Mouse (Mus musculus): ENCODE results near the gene Mto1.

GRCm38 (mm10) chr9:78493171-78493570 is 45.2 kb downstream of the Mto1 start:
- TF ChIP-seq CTCF (IDR thresholded peaks at IDR 0.05; ENCODE audit: borderline replicate concordance, extremely low read depth, insufficient read depth, insufficient read length) (no peak), POLR2A (IDR thresholded peaks at IDR 0.05; ENCODE audit: borderline replicate concordance, extremely low read depth, insufficient read depth, insufficient read length, poor library complexity, severe bottlenecking) (no peak)
